Mouse (Mus musculus) retina, postnatal 1 day (tissue): ENCODE data around the gene Gsdma3.
"Not testable (repeated sequence)": the region's sequence is repeated elsewhere in the genome, so short reads cannot be mapped to it uniquely, and the experiment has no call there.

Source experiments
- DNase-seq: peaks from one replicate; pipeline ENCODE4 v3.0.0-alpha.2; 2012

Gsdma3 gene

GRCm38 (mm10) chr11:98597363-98597762 lies 28.8 kb upstream of the Gsdma3 start:
- peak; percentile 86 for DNase-seq

- DNase-seq: no peak
These were observed 28.2 kb upstream of the Gsdma3 start, which contains the start of gene Lrrc3c for GRCm38 (mm10) chr11:98597991-98598390. Lrrc3c (plus strand) TSS chr11:98598291.

GRCm38 (mm10) chr11:98598851-98599290 lies 27.3 kb upstream of the Gsdma3 start:
- no peak for DNase-seq

- DNase-seq: no peak
These were observed 26.9 kb upstream of the Gsdma3 start for GRCm38 (mm10) chr11:98599291-98599690.

GRCm38 (mm10) chr11:98602090-98602690 lies 24.0 kb upstream of the Gsdma3 start:
- peak; percentile 76 for DNase-seq

GRCm38 (mm10) chr11:98603953-98604352 lies 22.2 kb upstream of the Gsdma3 start:
- DNase-seq: no peak

GRCm38 (mm10) chr11:98604911-98605310 lies 21.2 kb upstream of the Gsdma3 start:
- DNase-seq: not testable (repeated sequence)

GRCm38 (mm10) chr11:98606763-98607162 lies 19.4 kb upstream of the Gsdma3 start:
- peak; percentile 80 for DNase-seq

- no peak for DNase-seq
These were observed 5.4 kb upstream of the Gsdma3 start for GRCm38 (mm10) chr11:98620791-98621190.

GRCm38 (mm10) chr11:98623981-98624380 lies 2.2 kb upstream of the Gsdma3 start:
- DNase-seq: not testable (repeated sequence)

- DNase-seq: not testable (repeated sequence)
These were observed 1.8 kb upstream of the Gsdma3 start for GRCm38 (mm10) chr11:98624381-98624780.

- DNase-seq: no peak
These were observed 2.5 kb downstream of the Gsdma3 start for GRCm38 (mm10) chr11:98628706-98629105.

- no peak for DNase-seq
These were observed 4.5 kb downstream of the Gsdma3 start for GRCm38 (mm10) chr11:98630646-98631045.

- DNase-seq: peak; percentile 68
These were observed 9.3 kb downstream of the Gsdma3 start for GRCm38 (mm10) chr11:98635312-98635970.

GRCm38 (mm10) chr11:98637501-98637900 lies 11.3 kb downstream of the Gsdma3 start:
- no peak for DNase-seq

GRCm38 (mm10) chr11:98640091-98640490 lies 13.9 kb downstream of the Gsdma3 start:
- DNase-seq: no peak

- no peak for DNase-seq
These were observed 18.6 kb downstream of the Gsdma3 start for GRCm38 (mm10) chr11:98644757-98645156.

GRCm38 (mm10) chr11:98645946-98646345 lies 19.8 kb downstream of the Gsdma3 start:
- no peak for DNase-seq

- DNase-seq: no peak
These were observed 20.3 kb downstream of the Gsdma3 start, which contains the start of gene Gsdma2 for GRCm38 (mm10) chr11:98646459-98646858. Gsdma2 (plus strand) TSS chr11:98646759.

- peak; percentile 79 for DNase-seq
These were observed 28.9 kb downstream of the Gsdma3 start for GRCm38 (mm10) chr11:98655076-98655475.

- peak; percentile 85 for DNase-seq
These were observed 34.4 kb downstream of the Gsdma3 start for GRCm38 (mm10) chr11:98660517-98660916.

GRCm38 (mm10) chr11:98664091-98664490 lies 37.9 kb downstream of the Gsdma3 start, which contains the start of gene Gsdma:
Gsdma (plus strand) TSS chr11:98664351.
- DNase-seq: peak; percentile 15

GRCm38 (mm10) chr11:98668984-98669383 lies 42.8 kb downstream of the Gsdma3 start:
- no peak for DNase-seq

- DNase-seq: no peak
These were observed 45.2 kb downstream of the Gsdma3 start for GRCm38 (mm10) chr11:98671284-98671815.
